Mouse (Mus musculus): ENCODE results near the gene Slc44a5.

The Slc44a5 gene

GRCm38 (mm10) chr3:154093745-154094322, 120.6 kb downstream of the Slc44a5 start:
- no peak for DNase-seq (ENCODE audit: low read depth, low spot score)

DNA sequence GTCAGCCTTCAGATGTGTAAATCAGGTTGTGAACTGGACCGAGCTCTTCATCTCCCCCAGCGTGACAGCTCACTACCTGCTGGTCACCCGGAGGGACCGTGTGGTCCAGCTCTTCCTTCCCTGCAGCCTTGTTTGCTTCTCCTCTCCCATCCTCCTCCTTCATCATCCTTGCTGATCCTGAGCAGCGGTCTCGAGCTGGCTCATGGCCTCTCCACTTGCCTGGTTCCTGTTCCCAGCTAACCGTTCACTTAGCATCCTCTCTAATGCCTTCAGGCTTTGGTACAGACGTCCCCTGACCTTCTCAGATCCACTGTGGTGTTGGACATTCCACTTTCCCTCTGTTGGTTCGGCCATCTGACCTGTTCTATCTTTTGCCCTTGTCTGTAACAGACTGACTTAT, 128.4 kb downstream of the Slc44a5 start:
- DNase-seq (ENCODE audit: low read depth, low spot score), result no peak

GRCm38 (mm10) chr3:154110528-154110927, 137.3 kb downstream of the Slc44a5 start:
- no peak for DNase-seq (ENCODE audit: low read depth, low spot score)

DNA sequence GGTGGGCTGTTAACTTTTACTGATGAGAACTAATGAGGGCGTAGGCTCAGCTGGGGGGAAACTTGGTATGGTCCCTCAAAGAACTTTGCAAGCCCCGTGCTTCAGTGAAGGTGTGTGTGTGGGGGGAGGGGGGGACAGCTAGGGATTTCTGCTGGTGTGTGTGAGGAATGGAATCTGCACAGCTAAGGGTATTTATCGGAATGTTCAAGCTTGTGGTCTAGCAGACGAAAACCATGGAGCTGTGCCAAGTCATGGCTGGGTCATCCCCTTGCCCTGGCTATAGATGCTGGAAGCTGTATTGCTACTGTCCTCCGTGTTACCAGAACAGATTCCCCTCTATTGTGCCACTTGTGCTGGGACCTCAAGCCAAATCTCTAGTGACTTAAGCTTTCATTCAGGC, 138.0 kb downstream of the Slc44a5 start:
- DNase-seq (ENCODE audit: low read depth, low spot score), result no peak

GRCm38 (mm10) chr3:154114991-154115390, 141.8 kb downstream of the Slc44a5 start:
- no peak for DNase-seq (ENCODE audit: low read depth, low spot score)

GRCm38 (mm10) chr3:154115478-154115877, 142.2 kb downstream of the Slc44a5 start:
- no peak for DNase-seq (ENCODE audit: low read depth, low spot score)

DNA sequence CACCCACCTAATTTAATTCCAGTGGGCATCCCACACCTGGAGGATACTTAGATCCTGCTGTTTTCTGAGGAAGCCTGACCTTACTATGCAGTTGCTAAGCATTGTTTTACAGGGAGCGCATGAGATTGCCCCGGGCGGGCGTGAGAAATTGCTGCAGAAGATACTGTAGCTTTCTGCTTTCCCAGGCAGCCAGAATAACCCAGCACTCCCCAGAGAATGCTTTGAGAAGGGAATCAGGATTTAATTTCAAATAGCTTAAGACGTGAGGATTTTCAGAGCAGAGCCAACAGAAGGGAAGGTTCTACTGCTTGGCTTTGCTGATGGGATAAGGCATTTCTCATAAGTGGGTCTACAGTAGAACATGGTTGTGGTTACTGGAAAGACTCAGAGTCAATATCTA, 142.8 kb downstream of the Slc44a5 start:
- DNase-seq (ENCODE audit: low read depth, low spot score), result no peak

- DNase-seq (ENCODE audit: low read depth, low spot score), result no peak
Observed at GRCm38 (mm10) chr3:154118992-154119603, 145.9 kb downstream of the Slc44a5 start.

GRCm38 (mm10) chr3:154122531-154122930, 149.3 kb downstream of the Slc44a5 start:
- DNase-seq (ENCODE audit: low read depth, low spot score), result no peak

GRCm38 (mm10) chr3:154124890-154125575, 151.8 kb downstream of the Slc44a5 start:
- DNase-seq (ENCODE audit: low read depth, low spot score), result peak; percentile 7

DNA sequence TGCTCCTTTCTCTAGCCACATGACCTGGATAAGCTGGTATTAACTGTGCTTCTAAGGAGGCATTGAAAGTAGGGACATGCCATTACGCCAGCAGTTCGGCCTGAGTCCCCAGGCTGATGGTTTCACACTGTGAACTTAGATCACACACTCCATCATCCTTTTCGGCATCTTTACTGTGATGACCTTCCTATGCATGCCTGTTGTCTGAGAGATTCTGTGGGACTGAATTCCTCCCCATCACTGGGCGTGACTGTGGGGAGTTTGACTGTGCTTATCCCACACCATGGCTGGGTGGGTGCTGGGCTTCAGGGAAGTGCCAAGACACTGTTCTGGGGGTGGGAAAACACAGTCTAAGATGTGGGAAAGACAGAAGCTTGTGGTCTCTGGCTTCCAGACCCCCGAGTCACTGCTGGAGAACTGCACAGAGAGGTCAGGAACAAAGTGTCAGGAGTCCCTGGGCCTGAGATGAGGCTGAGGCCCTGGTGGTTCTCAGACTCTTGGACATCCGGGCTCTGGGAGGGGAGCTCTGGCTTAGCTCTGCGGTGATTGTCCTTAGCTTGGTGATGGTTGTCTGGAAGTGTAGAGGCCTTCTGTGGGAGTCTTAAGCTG, 152.6 kb downstream of the Slc44a5 start:
- peak; percentile 4 for DNase-seq (ENCODE audit: low read depth, low spot score)

DNA sequence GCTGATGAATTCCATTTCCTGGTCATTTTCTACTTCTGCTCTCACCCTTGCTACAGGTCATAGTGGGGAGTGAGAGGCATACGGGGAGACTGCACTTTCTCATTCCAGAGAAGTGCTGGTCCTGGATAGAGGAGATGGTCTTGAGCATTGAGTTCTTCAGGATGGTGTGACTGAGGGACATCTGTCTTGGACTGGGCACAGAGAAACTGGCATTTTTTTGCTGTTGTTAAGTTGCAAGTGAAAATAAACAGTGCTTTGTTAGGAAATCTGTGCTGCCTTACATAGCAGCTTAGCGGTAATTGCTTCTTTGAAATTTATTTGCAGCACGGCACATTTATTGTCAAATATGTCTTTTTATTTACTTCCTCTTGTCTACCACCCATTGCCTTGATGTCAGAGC, 154.0 kb downstream of the Slc44a5 start:
- no peak for DNase-seq (ENCODE audit: low read depth, low spot score)

- DNase-seq (ENCODE audit: low read depth, low spot score), result no peak
Observed at GRCm38 (mm10) chr3:154129036-154129435, 155.8 kb downstream of the Slc44a5 start.

- no peak for DNase-seq (ENCODE audit: low read depth, low spot score)
Observed at GRCm38 (mm10) chr3:154130431-154131114, 157.3 kb downstream of the Slc44a5 start.

- DNase-seq (ENCODE audit: low read depth, low spot score), result no peak
Observed at GRCm38 (mm10) chr3:154133986-154134385, 160.8 kb downstream of the Slc44a5 start.

DNA sequence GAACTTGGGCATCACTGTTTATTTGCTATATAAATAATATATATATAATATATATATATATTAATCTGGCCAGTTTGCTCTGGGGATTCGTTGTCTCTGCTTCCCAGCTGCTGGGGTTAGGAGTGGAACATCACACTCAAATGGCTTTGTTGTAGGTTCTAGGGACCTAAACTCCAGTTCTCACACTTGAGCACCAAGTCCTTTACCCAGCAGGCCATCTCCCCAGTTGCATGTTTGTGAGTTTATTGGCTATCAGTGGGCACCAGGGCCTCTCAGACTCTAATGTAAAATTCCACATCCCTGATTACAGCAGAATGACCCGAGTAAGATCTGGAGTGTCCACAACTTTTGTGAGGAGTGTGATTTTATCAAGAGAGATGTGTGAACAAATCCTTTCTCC, 161.5 kb downstream of the Slc44a5 start:
- DNase-seq (ENCODE audit: low read depth, low spot score), result no peak

DNA sequence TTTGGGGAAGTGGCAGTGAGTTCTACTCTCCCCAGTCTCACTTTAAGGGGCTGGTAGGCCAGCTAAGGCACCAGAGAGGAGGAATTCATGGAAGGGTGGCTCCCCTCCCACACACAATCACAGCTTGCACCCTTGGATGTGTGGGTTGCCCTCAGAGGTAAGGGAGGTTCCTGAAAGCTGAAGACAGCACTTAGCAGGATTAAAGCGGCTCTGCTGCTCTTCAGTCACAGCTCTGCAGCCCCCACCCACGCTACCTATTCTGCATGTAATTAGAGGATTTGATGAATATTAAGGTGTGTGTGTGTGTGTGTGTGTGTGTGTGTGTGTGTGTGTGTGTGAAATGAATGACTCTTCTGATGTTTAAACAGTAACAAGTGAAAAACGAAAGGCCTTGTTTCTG, 163.3 kb downstream of the Slc44a5 start:
- DNase-seq (ENCODE audit: low read depth, low spot score), result no peak

DNA sequence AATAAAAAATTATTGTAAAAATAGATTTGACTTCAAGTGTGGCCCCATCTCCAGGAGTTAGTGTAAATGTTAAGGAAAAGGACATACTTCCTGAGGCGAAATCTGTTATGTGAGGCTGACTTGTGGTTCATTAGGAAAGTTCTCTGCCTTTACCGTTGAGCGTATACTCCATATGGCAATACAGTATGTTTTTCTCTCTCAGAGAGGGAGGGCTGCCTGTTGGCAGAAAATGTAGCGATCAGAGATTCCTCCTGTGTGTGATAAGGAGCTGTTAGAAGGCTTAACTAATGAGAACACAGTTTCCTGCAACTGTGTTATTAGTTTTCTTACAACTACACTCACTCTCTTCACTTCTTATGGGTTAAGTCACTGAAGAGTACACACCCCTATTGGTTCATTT, 168.1 kb downstream of the Slc44a5 start:
- no peak for DNase-seq (ENCODE audit: low read depth, low spot score)

- no peak for DNase-seq (ENCODE audit: low read depth, low spot score)
Observed at GRCm38 (mm10) chr3:154142618-154143017, 169.4 kb downstream of the Slc44a5 start.

- DNase-seq (ENCODE audit: low read depth, low spot score), result no peak
Observed at GRCm38 (mm10) chr3:154145750-154146149, 172.5 kb downstream of the Slc44a5 start.

DNA sequence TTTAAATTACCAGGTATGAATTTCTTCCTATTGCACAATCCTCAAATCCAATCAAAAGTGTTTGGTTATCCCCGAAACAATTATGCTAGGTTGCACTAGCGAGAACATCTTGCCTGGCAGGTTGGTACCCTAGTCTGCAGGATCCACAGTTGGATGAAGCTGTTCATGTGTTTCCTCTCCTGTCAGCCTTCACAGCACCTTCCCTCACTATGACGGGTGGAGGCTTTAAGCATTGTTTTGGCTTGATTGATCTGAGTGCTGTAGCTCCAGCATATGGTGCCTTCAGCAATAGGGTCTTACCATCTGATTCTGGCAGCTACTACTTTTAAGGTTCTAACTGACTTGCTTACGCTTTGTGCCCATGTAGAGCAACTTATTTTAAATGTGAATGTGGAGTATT, 176.5 kb downstream of the Slc44a5 start:
- no peak for DNase-seq (ENCODE audit: low read depth, low spot score)

- DNase-seq (ENCODE audit: low read depth, low spot score), result peak; percentile 72
Observed at GRCm38 (mm10) chr3:154153541-154153940, 180.3 kb downstream of the Slc44a5 start.

Data from ZHBTc4 (cell line).